Mouse (Mus musculus) kidney, postnatal 4 days (tissue): Measurements from ENCODE around the gene Akt2.

Experiments used
- DNase-seq, 2 experiments: peaks; one replicate each; pipeline ENCODE4 v3.0.0; 2021; ENCODE audit warnings: mixed read lengths in 2 of 2

Gene Akt2

DNA sequence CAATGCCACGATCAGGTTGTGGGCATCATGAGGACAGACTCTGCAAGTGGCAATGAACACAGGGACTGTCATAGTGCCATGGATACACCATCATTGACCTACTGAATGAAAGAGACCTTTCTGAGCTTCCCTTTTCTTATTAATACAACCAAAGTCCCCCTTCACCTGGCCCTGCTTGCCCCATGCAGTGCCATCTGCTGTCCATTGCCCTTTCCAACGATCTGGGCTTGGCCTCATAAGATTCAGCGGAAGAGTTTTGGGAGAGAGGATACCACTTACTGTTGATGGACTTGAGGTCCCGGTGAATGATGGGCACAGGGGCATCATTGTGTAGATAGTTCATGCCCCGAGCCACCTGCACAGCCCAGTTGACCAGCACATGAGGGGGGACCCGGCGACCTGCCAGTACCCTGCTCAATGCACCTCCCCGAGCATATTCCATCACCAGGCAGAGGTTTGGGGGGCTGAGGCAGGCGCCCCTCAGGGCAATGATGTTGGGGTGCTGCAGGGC, 81.8 kb downstream of the Akt2 start:
- DNase-seq = peak in 1 of 2 experiments; percentile 14

DNA sequence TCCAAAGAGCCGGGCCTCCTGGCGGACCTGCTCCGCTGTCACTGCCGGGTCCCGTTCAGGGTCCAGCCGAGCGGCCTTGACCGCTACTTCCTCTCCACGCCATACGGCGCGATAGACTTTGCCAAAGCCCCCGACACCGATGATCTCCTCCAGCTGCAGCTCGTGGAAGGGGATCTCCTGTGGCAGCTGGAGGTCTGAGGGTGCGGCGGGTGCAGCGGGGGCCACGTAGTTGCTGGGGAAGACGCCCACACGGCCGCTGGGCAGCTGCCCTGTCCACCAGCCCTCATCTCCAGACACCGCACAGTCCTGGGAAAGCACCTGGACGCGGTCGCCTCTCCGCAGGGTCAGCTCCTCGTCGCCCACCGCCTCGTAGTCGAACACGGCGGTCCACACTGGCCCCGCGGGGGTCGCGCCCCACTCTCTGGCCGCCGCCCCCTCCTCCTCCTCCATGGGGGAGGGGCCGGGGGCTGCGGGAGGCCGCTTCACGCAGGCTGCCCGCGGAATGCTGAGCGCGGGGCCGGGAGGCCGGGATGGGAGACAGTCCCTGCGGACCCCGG, 82.3 kb downstream of the Akt2 start:
- peak; percentile 62 to 63 for DNase-seq

DNA sequence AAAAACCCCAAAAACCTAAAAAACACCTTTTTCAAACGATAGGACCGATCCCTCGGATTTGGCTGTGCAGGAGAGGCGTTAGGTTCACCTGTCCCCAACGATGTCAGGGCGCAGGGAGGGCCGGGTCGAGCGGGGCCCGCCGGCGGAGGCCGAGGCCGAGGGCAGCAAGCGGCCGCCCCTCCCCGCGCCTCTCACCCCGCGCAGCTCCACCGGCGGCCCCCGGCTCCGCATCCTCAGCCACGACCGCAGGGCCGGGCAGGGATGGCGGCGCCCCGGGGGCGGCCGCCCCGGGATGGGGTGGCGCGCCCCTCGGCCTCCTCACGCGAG, 82.8 kb downstream of the Akt2 start:
- no peak for DNase-seq

DNA sequence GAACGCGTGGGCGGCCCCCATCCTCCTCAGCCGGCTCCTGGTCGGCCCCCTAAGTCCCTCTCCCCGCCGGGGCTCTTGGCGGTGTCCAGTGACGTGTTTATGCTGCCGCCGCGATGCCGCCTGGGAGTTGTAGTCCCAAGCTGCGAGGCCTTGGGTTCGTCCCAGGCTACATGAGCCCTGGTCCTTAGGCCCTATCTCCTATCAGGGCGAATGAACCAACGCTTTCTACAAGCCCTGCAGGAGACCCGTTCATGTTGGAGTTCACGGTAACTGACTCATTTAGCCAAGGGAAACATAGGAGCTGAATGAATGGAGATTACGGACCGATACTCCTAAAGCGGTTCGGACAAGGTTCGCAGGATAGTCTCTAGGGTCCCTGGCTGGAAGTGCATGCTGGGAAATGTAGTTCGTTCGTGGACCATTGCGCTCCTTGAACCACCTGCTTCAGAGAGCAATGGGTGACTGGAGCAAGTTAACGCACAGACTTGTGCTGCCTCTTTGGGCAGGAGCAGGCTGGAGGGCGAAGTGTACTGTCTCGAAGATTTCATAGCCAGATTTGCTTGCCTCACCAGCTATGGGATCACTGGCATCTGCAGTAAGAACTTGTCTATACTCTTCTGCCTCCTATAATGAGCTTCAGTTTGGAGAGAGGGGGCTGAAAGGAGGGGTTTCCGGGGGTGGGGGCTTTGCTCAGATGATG, 83.3 kb downstream of the Akt2 start, which contains the start of gene Map3k10:
Gene Map3k10 (minus strand): TSS at position 77 of the 700 bp plus-strand sequence.
- DNase-seq = peak; percentile 95 to 96

DNA sequence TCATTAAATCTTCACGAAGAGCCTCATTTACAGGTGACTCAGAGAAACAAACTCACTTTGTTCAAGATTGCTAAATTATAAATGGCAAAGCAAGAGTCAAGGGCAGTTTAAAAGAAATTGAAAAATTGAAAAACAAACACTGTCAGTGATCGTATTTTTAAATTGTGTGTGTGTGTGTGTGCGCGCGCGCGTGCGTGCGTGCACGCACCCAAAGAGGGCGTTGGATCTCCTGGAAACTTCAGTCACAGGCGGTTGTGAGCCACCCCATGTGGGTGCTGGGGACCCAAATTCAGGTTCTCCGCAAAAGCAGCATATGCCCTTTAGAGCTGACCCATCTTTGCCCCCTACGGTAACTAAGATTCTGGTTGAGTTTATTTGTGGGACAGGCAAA, 83.9 kb downstream of the Akt2 start:
- DNase-seq = no peak

DNA sequence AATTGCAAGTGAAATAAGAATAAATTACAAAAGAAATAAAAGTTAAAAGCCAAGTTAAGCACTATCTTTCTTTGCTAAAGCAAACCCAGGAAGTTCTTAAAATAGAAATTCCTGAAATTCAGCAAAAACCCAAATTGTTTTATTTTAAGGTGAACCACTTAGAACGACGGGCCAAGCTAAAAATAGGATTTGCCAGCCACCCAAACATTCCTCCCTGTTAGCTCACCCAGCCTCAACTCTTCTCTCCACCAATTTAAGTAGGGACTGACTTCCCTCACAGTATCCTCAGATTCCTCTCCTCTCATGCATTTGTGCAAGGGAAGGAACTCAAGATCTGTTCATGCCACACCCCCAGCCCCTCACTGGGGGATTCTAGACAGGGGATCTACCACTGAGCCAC, 91.9 kb downstream of the Akt2 start:
- no peak for DNase-seq

DNA sequence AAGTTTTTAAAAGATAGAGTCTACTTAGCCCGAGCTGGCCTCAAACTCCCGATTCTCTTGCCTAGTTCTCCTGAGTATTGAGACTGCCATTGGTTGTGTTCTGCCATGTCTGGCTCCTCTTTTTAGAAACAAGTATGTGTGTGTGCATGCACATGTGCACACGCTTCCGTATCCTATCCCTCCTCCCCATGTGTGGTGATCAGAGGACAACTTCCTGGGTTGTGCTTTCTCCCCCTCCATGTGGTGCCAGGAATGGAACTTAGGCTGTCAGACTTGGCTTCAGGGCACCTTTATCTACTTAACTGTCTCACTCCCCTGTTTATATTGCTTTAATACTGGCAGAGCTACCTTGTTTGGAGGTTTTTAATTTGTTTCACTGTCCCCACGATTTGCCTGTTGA, 93.9 kb downstream of the Akt2 start:
- no peak for DNase-seq

DNA sequence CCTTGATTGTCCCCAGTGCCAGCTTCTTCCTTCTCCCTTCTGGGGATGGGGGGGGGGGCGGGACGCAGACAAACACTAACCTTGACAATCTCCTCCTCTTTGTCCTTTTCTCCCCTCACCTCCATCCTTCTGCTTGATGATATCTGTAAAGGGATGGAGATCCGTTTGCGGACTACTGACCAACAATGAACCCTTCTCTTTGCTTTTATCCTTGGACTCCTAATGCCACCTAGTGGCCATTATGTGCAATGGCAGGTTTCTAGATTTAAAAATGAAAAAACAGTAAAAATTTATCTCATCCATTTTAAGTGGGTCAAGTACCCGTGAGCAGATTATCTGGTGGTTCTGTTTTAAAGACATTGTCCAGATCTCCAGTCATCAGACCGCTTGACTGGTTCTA, 94.3 kb downstream of the Akt2 start:
- DNase-seq = peak in 1 of 2 experiments; percentile 17

DNA sequence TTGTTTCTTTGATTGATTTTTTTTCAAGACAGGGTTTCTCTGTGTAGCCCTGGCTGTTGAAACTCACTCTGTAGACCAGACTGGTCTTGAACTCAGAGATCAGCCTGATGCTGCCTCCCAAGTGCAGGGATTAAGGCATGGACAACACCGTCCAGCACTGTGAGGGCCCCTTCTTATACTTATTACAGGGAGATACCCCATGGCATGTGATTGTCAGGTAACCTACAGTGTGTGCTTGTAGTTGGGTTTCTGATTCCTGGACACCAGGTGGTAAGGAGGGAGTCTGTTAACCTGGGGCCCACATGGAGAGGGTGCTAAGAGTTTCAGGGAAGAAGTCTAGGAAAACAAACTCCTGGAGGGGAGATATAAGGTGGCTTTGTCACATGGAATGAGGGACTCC, 95.7 kb downstream of the Akt2 start:
- DNase-seq = no peak

DNA sequence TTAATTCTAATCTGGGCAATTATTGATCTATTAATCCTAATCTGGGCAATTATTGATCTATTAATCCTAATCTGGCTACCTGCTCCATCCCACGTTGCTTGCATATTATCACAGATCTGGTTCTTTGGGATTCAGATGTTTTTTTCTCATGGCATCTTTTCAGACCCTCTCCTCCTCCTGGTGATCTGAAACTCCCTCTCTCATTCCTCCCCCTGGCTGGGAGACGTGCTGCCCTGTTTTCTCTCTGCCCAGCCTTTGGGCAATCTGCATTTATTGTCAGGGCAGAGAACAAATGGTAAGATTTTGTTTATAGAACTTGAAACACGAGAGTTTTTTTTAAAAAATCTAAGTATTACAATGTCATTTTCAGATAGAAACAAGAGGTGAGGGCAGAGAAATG, 96.5 kb downstream of the Akt2 start:
- no peak for DNase-seq

DNA sequence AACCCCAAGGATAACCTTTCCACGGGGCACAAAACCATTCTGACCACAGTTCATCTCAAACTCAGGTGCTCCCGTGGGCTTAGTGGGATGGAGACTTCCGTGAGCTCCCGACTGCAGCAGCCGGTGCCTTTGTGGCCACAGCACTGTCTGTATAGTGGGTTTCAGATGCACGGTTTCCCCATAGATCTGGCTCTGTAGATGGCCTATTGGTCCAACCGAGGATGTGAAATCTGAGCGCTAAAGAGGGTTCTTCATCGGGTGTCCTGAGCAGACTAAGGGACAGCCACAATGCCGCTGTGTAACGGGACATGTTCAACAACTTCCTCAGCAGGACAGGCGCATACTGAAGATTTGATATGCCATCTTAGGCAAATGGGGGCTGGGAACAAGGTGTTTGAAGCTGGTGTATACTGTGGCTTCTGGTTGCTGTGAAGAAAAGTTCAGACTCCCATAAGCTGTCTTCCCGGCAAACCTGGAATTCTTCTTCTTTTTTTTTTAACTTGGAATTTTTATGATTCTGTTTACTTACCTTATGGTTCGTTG, 97.0 kb downstream of the Akt2 start:
- peak in 1 of 2 experiments; percentile 3 for DNase-seq

DNA sequence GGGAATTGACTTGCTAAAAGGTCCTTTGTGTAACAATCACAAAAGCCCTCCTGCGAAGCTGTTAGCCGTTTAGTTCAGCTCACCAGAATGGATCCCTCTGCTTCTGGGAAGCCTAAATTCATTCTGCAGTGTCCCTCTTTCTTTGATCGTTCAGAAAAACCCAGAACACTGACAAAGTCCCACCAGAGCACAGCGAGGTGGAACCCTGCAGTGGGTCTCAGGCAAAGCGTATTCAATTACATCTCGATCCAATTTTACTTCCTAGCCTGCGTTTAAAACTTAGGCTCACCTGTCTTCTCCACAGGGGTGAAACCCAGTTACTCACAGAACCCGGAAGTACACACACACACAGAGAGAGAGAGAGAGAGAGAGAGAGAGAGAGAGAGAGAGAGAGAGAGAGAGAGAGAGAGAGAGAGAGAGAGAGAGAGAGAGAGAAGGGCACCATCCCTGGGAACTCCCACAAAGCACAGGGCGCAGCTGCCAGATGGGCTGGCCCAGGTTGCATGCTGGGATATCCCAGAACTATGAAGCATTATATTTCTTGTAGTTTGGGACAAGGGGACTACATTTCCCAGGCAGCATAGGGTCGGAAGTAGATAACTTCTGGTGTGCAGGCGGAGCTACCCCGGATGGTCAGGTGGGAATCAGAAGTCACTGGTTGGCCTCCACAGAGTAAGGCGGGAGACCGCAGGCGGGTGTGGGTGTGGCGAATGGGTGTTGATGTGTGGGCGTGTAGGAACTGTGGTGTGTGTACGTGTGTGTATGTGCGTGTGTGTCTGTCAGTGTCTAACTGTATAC, 97.7 kb downstream of the Akt2 start, which contains the start of gene Zfp607b:
Gene Zfp607b (plus strand): TSS at position 526 of the 798 bp plus-strand sequence.
- DNase-seq = peak; percentile 88 to 92
